Mouse (Mus musculus): ENCODE data around the gene Fgfr2.
"Not testable (repeated sequence)": the region's sequence is repeated elsewhere in the genome, so short reads cannot be mapped to it uniquely, and the experiment has no call there.

Fgfr2 gene

GRCm38 (mm10) chr7:130547635-130548175 is 2575.4 kb downstream of the Fgfr2 start:
- DNase-seq (ENCODE audit: low spot score) = no peak

GRCm38 (mm10) chr7:130546791-130547484 is 2576.2 kb downstream of the Fgfr2 start:
- DNase-seq (ENCODE audit: low spot score) = peak; percentile 91

- DNase-seq (ENCODE audit: low spot score) = no peak
Measured at GRCm38 (mm10) chr7:130546421-130546790, 2576.7 kb downstream of the Fgfr2 start.

- no peak for DNase-seq (ENCODE audit: low spot score)
Measured at GRCm38 (mm10) chr7:130545893-130546292, 2577.3 kb downstream of the Fgfr2 start.

- DNase-seq (ENCODE audit: low spot score) = no peak
Measured at GRCm38 (mm10) chr7:130545401-130545800, 2577.7 kb downstream of the Fgfr2 start.

- DNase-seq (ENCODE audit: low spot score) = no peak
Measured at GRCm38 (mm10) chr7:130543181-130543580, 2580.0 kb downstream of the Fgfr2 start.

- no peak for DNase-seq (ENCODE audit: low spot score)
Measured at GRCm38 (mm10) chr7:130540176-130540575, 2583.0 kb downstream of the Fgfr2 start.

GRCm38 (mm10) chr7:130537068-130537467 is 2586.1 kb downstream of the Fgfr2 start:
- no peak for DNase-seq (ENCODE audit: low spot score)

- DNase-seq (ENCODE audit: low spot score) = no peak
Measured at GRCm38 (mm10) chr7:130535174-130535573, 2588.0 kb downstream of the Fgfr2 start.

GRCm38 (mm10) chr7:130533316-130534260 is 2589.6 kb downstream of the Fgfr2 start:
- DNase-seq (ENCODE audit: low spot score) = peak; percentile 89

GRCm38 (mm10) chr7:130531138-130531537 is 2592.0 kb downstream of the Fgfr2 start:
- DNase-seq (ENCODE audit: low spot score) = not testable (repeated sequence)

GRCm38 (mm10) chr7:130527306-130527705 is 2595.8 kb downstream of the Fgfr2 start:
- no peak for DNase-seq (ENCODE audit: low spot score)

- DNase-seq (ENCODE audit: low spot score) = no peak
Measured at GRCm38 (mm10) chr7:130523451-130523850, 2599.7 kb downstream of the Fgfr2 start.

- DNase-seq (ENCODE audit: low spot score) = no peak
Measured at GRCm38 (mm10) chr7:130520812-130521422, 2602.2 kb downstream of the Fgfr2 start.

- no peak for DNase-seq (ENCODE audit: low spot score)
Measured at GRCm38 (mm10) chr7:130520049-130520425, 2603.1 kb downstream of the Fgfr2 start, which contains the start of gene Ate1. TSS of gene Ate1 (minus strand) at chr7:130520369.

- peak; percentile 96 for DNase-seq (ENCODE audit: low spot score)
Measured at GRCm38 (mm10) chr7:130519096-130520048, 2603.8 kb downstream of the Fgfr2 start.

- DNase-seq (ENCODE audit: low spot score) = no peak
Measured at GRCm38 (mm10) chr7:130518213-130519095, 2604.7 kb downstream of the Fgfr2 start.

- no peak for DNase-seq (ENCODE audit: low spot score)
Measured at GRCm38 (mm10) chr7:130510243-130510642, 2612.9 kb downstream of the Fgfr2 start.

GRCm38 (mm10) chr7:130503006-130503405 is 2620.1 kb downstream of the Fgfr2 start:
- no peak for DNase-seq (ENCODE audit: low spot score)

GRCm38 (mm10) chr7:130501499-130501898 is 2621.7 kb downstream of the Fgfr2 start:
- DNase-seq (ENCODE audit: low spot score) = no peak

All from layer of hippocampus, adult 11-12 months (tissue).